In genomic region chr19:7557328-7557822, GRCm38 (mm10) we compare ENCODE assay signal across 8 mouse cellular contexts. TPM values are rescaled to one million over a fixed set of nuclear protein-coding genes. Genes with fewer than 3 reads are reported as not detected.
DNase-seq lines count a peak whose midpoint lies in the region; ATAC-seq and TF ChIP-seq lines count a peak whose summit lies in the region.

Pla2g16 (plus strand) TSS chr19:7557459.

- peak within 1 kb of the TSS; percentile 35 for H3K4me3 ChIP-seq in C2C12 (ENCODE audit: insufficient read depth, poor library complexity, severe bottlenecking)
- peak within 1 kb of the TSS; percentile 57 to 63 for H3K4me3 ChIP-seq in heart, embryonic 14.5 days (ENCODE audit: control insufficient read depth in 1 of 2, insufficient read depth in 1 of 2, low read depth in 1 of 2, low read length in 2 of 2)
- peak within 1 kb of the TSS; percentile 78 for H3K4me3 ChIP-seq in liver, embryonic 16.5 days (ENCODE audit: low read depth, low read length)
- peak within 1 kb of the TSS; percentile 35 for H3K4me3 ChIP-seq in neural tube, embryonic 12.5 days

- DNase-seq in adrenal gland, postnatal 14 days: peak; percentile 90
- DNase-seq in kidney, postnatal 10 days: peak; percentile 76
- DNase-seq in testis, postnatal 10 days (ENCODE audit: low spot score): peak; percentile 72

- ATAC-seq in erythroid progenitor cell, adult 5-6 weeks (replicated peaks; ENCODE audit: low FRiP score, poor library complexity, severe bottlenecking): peak; percentile 92
- ATAC-seq in heart, embryonic 14.5 days (ENCODE audit: insufficient number of reproducible peaks, insufficient read depth, low FRiP score, low read depth): peak; percentile 87
- ATAC-seq in liver, embryonic 16.5 days (ENCODE audit: low read depth): peak; percentile 97
- peak; percentile 79; the same call in 1 of the 2 replicates for ATAC-seq in neural tube, embryonic 12.5 days (ENCODE audit: low FRiP score, low read depth)

- H3K79me3 ChIP-seq in C2C12 (ENCODE audit: low read depth): no peaks in the 10 kb centered on the region

- peak within 1 kb of the TSS; percentile 76 for H3K9ac ChIP-seq in heart, embryonic 14.5 days (ENCODE audit: low read length)
- peak within 1 kb of the TSS; percentile 87 for H3K9ac ChIP-seq in liver, embryonic 16.5 days (ENCODE audit: low read depth, low read length)
- 0 out of 2 replicates have a peak within 1 kb of the TSS, but pooled peaks have one; percentile 36 for H3K9ac ChIP-seq in neural tube, embryonic 12.5 days

- no peak for TF ChIP-seq CTCF in C2C12 (IDR thresholded peaks at IDR 0.05; ENCODE audit: control insufficient read depth, insufficient read depth, insufficient read length)

- H3K27ac ChIP-seq in heart, embryonic 14.5 days (replicated peaks in 1 of 2; ENCODE audit: control insufficient read depth in 1 of 2, insufficient read depth in 1 of 2, low read depth in 2 of 2, low read length in 2 of 2): peak within 1 kb of the TSS; percentile 66 to 79
- peak within 1 kb of the TSS; percentile 67 for H3K27ac ChIP-seq in liver, embryonic 16.5 days (ENCODE audit: low read length)
- H3K27ac ChIP-seq in neural tube, embryonic 12.5 days: no peak within 1 kb of the TSS

- H3K4me2 ChIP-seq in heart, embryonic 14.5 days (ENCODE audit: low read length): peak within 1 kb of the TSS; percentile 82
- peak within 1 kb of the TSS; percentile 82 for H3K4me2 ChIP-seq in liver, embryonic 16.5 days (ENCODE audit: low read depth, low read length)
- peak within 1 kb of the TSS; percentile 67 for H3K4me2 ChIP-seq in neural tube, embryonic 12.5 days (replicated peaks)

- no peaks in the 10 kb centered on the region for H3K9me3 ChIP-seq in heart, embryonic 14.5 days (ENCODE audit: control insufficient read depth, low read length)
- H3K9me3 ChIP-seq in liver, embryonic 16.5 days (replicated peaks; ENCODE audit: control insufficient read depth, low read length): no peaks in the 10 kb centered on the region
- H3K9me3 ChIP-seq in neural tube, embryonic 12.5 days: no peaks in the 10 kb centered on the region

- no peaks in the 10 kb centered on the region for H3K27me3 ChIP-seq in C2C12 (ENCODE audit: control insufficient read depth, insufficient read depth, insufficient read length)
- no peaks in the 10 kb centered on the region for H3K27me3 ChIP-seq in heart, embryonic 14.5 days (ENCODE audit: control insufficient read depth, insufficient read depth, low read length)
- no peaks in the 10 kb centered on the region for H3K27me3 ChIP-seq in liver, embryonic 16.5 days (ENCODE audit: control insufficient read depth, insufficient read depth, low read depth, low read length)
- H3K27me3 ChIP-seq in neural tube, embryonic 12.5 days (replicated peaks): 0 out of 2 replicates have a peak, but pooled peaks cover 7% of the 10 kb centered on the region

- H3K79me2 ChIP-seq in C2C12 (ENCODE audit: control insufficient read depth, insufficient read depth): no peaks in the 10 kb centered on the region

- H3K4me1 ChIP-seq in heart, embryonic 14.5 days (ENCODE audit: control insufficient read depth in 2 of 2, insufficient read depth in 2 of 2, low read length in 2 of 2): peaks cover 7 to 15% of the 10 kb centered on the region in 2 experiments
- peaks cover 30% of the 10 kb centered on the region for H3K4me1 ChIP-seq in liver, embryonic 16.5 days (ENCODE audit: control insufficient read depth, low read depth, low read length)
- peaks cover 10% of the 10 kb centered on the region for H3K4me1 ChIP-seq in neural tube, embryonic 12.5 days

- H3K36me3 ChIP-seq in C2C12 (ENCODE audit: control insufficient read depth, insufficient read depth): no peaks in the 10 kb centered on the region
- H3K36me3 ChIP-seq in heart, embryonic 14.5 days (ENCODE audit: control insufficient read depth, insufficient read depth, low read length): peaks cover 9% of the 10 kb centered on the region
- H3K36me3 ChIP-seq in liver, embryonic 16.5 days (ENCODE audit: control insufficient read depth, insufficient read depth): no peaks in the 10 kb centered on the region
- no peaks in the 10 kb centered on the region for H3K36me3 ChIP-seq in neural tube, embryonic 12.5 days

- WGBS in heart, embryonic 14.5 days: under 1% methylated on average over 27 of the region's 27 CpGs
- WGBS in liver, embryonic 16.5 days (ENCODE audit: insufficient replicate concordance): under 1% methylated on average over 27 of the region's 27 CpGs
- under 1% methylated on average over 27 of the region's 27 CpGs for WGBS in neural tube, embryonic 12.5 days

- H3ac ChIP-seq in C2C12 (ENCODE audit: control insufficient read depth, insufficient read length, low read depth): peak within 1 kb of the TSS; percentile 71

TF ChIP-seq in C2C12, 6 proteins besides CTCF, POLR2A, EP300 and RAD21:
- TF ChIP-seq FOSL1 (IDR thresholded peaks at IDR 0.05; ENCODE audit: insufficient read depth, low read length, poor library complexity, severe bottlenecking) (no peak), MAX (IDR thresholded peaks at IDR 0.05) (peak; percentile 61)

RNA-seq across cellular contexts. Expression of gene Pla2g16, which starts in this region (rescaled TPM):
- polyA plus RNA-seq in C2C12 (2012; fragmentation: generic; extraction: Trizol): 17.2 TPM
- 72.9 and 79.7 TPM in 2 replicates for total RNA-seq in adrenal gland, postnatal 14 days (2021)
- 46.5 and 56.6 TPM in 2 replicates for total RNA-seq in erythroid progenitor cell, adult 5-6 weeks (2015; ENCODE audit: low replicate concordance)
- total RNA-seq in erythroid progenitor cell, adult 5-6 weeks (2017; ENCODE audit: low replicate concordance): 45.8 and 73.4 TPM in 2 replicates
- 63.1 and 69.9 TPM in 2 replicates for polyA plus RNA-seq in heart, embryonic 14.5 days (2014; fragmentation: Nextera tagmentation; extraction: Ambion mirVana)
- polyA plus RNA-seq in liver, embryonic 16.5 days (2015; fragmentation: Nextera tagmentation; extraction: Ambion mirVana): 18.8 and 23.0 TPM in 2 replicates
- 2.9 and 3.5 TPM in 2 replicates for polyA plus RNA-seq in neural tube, embryonic 12.5 days (2016; fragmentation: Nextera tagmentation; extraction: Ambion mirVana)

Comparison
In these comparisons a context has a peak if more than half of its experiments do, and no peak if none do; other contexts are left out.
1. H3K9ac ChIP-seq: peak in every context shown above with its lines; median percentile 87 in liver, embryonic 16.5 days; 76 in heart, embryonic 14.5 days; 36 in neural tube, embryonic 12.5 days.